Mouse (Mus musculus) CH12.LX (cell line): ENCODE data around the gene Ep400.

Experiments
- CHD2 ChIP-seq: IDR thresholded peaks from 2 replicates; pipeline ENCODE4 v1.6.1; 2011; ENCODE audit warnings: low read length, improper control_type of control experiment
- POLR2A ChIP-seq: IDR thresholded peaks from 2 replicates; pipeline ENCODE4 v1.6.1; 2011; ENCODE audit warnings: low read depth, mild to moderate bottlenecking, improper control_type of control experiment, low read length
- POLR2AphosphoS2 ChIP-seq: IDR thresholded peaks from 2 replicates; pipeline ENCODE4 v1.6.1; 2011; ENCODE audit warnings: low read depth, low read length, improper control_type of control experiment
- RCOR1 ChIP-seq: conservative IDR thresholded peaks from 2 replicates; pipeline ENCODE4 v1.6.1; 2012; ENCODE audit warnings: low read depth, mild to moderate bottlenecking, inconsistent platforms, low read length, improper control_type of control experiment
- USF1 ChIP-seq: IDR thresholded peaks from 2 replicates; pipeline ENCODE4 v1.6.1; 2014; ENCODE audit warnings: low read depth, mild to moderate bottlenecking, inconsistent platforms, low read length, improper control_type of control experiment

DNA sequence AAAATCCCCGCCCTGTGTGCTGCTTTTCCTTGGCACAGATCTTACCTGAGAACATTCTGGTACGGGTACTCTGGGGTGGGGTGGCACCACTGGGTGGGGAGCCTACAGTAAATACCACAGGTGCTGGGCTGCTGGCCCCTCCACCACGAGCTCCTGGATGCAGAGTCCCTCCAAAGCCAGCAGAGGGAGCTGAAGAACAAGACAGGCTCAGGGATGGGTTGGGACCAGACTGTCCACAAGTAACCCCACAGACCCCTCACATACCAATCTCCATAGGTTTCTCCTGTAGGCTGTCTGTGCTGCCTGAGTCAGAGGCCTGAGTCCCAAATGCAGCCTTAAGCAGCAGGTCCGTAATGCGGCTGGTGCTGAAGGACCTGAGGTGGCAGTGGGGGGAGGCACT, 18.2 kb upstream of the Ep400 start:
- TF ChIP-seq CHD2 (no peak), USF1 (no peak), POLR2A (no peak), RCOR1 (no peak), POLR2AphosphoS2 (no peak)
